Mouse (Mus musculus): Measurements from ENCODE around the gene Ceacam16. TPM values are rescaled to one million over a fixed set of nuclear protein-coding genes. Genes with fewer than 3 reads are reported as not detected.

Ceacam16 gene
- polyA plus RNA-seq, 1 experiment from 2014 or later, result 0.59 TPM

DNA sequence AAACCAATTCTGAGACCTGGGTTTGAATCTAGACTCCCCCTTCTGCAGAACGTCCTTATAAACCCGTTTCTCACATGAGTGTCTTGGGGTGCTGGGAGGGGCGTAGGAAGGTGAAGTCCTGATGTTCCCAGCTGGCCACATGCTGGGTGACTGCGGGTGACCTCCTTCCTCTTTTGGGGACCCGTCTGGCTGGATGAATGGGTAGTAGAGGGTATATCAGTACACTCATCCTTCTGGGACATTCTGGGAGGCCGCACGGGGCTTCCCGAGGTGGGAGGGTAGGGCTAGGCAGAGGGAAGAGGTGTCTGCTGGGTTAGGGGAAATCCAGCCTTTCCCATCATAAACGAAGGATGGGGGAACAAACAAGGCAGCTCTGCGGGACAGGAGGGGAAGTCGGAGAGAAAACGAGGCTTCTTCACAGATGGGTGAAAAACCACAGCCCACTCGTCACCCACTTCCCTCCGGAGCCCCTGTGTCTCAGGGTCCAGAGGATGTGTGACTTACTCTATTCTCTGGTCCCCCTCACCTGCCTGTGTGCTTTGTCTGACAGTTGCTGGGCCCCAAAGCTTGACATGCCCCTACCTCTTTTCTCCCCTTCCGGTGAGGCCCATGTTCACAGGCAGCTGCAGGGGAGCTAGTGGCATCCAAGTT is 16.5 kb downstream of the Ceacam16 start:
- peak; percentile 91 for DNase-seq (ENCODE audit: low spot score)

DNA sequence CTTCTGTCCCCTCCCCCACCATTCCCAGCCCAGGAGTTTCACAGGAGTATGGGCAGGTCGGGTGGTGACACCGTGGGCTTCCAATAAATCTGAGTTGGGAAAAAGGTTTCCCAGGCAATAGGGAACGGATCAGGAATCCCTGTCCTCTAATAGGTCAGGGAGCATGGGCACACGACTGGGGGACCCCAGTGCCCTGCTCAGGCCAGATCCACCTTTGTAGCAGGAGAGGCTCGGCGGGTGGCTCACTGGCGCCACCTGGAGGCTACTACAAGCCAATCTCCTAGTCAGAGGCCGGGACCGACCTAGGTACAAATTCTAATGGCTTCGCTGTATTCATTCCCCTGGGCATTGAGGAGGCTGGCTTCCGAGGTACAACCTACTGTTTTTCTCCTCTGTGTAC is 17.5 kb downstream of the Ceacam16 start:
- DNase-seq (ENCODE audit: low spot score), result peak; percentile 77

- peak; percentile 27 for DNase-seq (ENCODE audit: low spot score)
Observed at GRCm38 (mm10) chr7:19842885-19843504, 18.1 kb downstream of the Ceacam16 start.

DNA sequence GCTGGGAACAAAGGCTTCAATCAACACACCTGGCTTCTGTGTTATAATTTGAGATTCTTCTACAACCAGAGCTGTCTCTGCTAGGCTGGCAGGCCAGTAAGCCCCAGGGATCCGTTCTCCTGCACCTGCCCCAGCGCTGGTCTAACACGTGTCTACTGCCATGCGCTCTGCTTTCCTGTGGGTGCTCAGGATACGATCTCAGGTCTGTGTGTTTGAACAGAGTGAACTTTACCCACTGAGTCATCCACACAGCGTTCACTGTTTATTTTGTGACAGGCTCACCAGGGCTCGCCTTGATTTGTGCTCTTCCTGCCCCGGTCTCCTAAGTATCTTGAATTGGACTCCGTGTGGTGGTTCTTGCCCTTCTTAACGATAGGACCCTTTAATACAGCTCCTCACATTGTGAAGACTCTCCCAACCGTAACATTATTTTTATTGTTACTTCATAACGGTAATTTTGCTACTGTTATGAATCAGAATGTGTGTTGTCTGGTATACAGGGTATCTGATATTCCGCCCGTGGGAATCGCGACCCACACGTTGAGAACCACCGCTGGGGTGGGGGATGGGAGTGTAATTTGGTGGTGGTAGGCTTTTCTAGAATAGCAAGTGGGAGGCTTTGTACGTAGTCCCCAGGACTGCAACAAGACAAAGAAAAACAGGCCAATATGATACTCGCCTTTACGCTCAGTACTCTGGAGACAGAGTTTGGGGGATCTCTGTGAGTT is 19.2 kb downstream of the Ceacam16 start:
- peak; percentile 85 for DNase-seq (ENCODE audit: low spot score)

GRCm38 (mm10) chr7:19840936-19841335 is 20.2 kb downstream of the Ceacam16 start:
- DNase-seq (ENCODE audit: low spot score), result no peak

DNA sequence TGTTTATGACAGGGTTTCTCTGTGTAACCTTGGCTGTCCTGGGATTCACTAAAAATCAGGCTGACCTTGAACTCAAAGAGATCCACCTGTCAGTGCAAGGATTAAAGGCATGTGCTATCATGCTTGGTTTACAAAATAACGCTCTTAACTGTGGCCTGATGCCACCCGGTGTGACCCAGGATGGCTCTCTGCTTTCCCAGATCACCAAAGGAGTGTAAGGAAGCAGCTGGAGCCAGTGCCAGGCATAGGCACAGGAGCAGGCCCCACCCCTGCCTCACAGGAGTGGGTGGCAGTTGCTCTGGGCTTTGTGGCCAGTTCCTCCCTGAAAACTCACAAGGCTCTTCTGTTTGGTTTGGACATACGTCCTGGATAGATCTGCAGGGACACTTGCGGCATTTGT is 20.7 kb downstream of the Ceacam16 start:
- DNase-seq (ENCODE audit: low spot score), result no peak

DNA sequence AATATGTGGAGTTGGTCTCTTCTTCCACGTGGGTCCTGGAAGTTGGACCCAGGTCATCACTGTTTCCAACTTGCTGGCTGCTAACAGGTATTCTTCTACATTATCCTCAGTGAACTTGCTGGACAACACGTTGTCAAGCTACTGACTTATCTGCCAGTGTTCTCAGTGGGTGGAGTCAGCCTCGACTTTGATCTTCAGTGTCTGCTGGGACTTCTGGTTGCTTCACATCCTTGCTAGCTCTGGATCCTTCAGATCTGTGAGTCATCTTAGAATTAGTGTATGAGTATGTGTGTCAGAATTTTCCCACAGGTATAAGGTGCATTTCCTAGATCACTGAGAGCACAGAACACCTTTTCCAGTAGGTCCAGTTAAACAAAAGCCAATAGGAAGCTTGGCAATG is 24.3 kb downstream of the Ceacam16 start:
- no peak for DNase-seq (ENCODE audit: low spot score)

DNA sequence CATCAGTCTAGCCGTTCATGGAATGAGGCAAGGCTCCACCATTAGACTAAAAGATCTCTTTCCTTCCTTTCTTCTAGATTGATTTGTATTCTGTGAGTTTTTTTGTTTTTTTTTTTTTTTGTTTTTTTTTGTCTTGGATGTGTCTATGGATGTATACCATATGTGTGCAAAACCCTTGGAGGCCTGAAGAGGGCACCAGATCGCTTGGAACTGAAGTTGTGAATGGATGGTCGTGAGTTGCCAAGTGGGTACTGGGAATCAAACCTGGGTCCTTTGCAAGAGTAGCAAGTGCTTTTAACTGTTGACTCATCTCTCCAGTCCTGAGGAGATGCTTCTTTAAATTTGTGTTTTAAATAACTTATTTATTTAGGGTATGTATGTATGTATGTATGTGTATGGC is 27.0 kb downstream of the Ceacam16 start:
- DNase-seq (ENCODE audit: low spot score), result no peak

DNA sequence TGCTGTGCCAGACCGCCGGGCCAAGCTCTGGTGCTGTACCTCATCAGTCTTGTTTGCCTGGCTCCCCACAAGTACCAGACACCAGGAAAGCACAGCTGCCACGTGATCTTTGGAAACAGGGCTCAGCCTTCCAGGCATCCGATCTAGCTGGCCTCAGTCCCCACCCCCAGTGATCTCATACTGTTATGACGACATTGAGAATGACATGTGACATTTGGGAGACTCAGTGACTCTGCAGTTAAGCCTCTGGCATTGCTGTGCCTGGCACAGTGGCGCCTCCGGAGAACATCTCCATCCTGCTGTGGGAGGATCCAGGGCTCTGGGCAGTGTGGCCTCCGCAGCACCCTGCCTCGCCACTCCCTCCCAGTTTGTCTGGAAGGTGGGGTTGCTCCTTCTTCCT is 29.3 kb downstream of the Ceacam16 start:
- no peak for DNase-seq (ENCODE audit: low spot score)

- DNase-seq (ENCODE audit: low spot score), result no peak
Observed at GRCm38 (mm10) chr7:19830682-19831156, 30.4 kb downstream of the Ceacam16 start.

GRCm38 (mm10) chr7:19829694-19830093 is 31.4 kb downstream of the Ceacam16 start:
- DNase-seq (ENCODE audit: low spot score), result no peak

GRCm38 (mm10) chr7:19826756-19827155 is 34.3 kb downstream of the Ceacam16 start:
- no peak for DNase-seq (ENCODE audit: low spot score)

DNA sequence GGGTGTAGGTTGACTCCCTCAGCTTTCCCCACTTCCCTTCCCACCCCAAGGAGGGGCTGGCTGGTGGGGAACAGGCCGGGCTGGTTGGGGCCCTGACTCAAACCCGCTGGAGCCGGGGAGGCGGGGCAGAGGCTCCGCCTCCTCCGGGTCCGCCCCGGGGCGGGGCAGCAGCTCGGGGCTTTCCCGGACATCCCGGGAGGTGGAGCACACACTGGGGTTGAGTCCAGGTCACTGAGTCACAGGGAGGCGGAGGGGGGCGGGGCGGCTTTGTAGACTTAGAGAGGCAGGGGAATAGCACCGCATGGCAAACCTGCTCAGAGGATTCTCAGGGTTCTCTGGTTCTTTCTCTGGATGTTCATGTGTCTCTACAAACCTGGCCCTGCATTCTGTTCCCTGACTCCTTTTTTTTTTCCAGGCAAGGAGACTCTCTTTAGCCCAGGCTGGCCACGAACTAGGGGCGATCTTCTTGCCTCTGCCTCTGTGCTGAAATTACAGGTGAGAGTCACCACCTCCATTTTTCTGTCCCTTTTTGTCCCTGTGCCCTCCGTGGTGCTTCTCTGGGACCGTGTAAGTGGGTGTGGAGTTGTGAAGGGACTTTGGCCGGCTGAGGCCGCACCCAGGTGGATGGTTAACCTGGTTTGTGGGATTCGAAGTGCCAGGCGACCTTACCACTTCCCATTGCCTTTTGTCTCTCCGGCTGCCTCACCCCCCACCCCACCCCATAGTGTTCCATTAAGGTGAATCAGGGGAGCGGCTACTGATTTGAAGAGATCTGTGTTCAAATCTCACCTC is 36.7 kb downstream of the Ceacam16 start:
- DNase-seq (ENCODE audit: low spot score), result peak; percentile 49

GRCm38 (mm10) chr7:19823256-19824181 is 37.6 kb downstream of the Ceacam16 start:
- DNase-seq (ENCODE audit: low spot score), result no peak

DNA sequence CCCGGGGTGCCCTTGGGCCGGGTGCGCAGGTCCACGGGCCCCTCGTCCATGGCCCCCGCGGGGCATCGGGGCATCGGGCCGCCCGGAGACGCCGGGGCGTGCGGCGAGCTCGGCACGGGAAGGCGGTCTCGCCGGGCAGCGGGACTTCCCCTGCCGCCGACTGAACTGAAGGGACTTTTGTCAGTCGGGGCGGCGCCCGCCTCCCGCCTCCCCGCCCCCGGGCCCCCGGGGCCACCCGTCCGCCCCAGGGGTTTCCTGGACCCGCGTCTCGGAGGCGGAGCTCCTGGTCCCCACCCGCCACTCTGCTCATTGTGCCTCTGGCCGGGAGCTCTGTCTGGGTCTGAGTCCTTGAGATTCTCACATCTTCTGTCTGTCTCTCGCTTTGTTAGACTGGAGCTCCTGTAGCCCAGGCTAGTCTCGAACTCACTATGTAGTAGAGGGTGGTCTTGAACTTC is 38.5 kb downstream of the Ceacam16 start, which contains the start of gene Bcl3:
TSS of gene Bcl3 (minus strand) at position 167 of the 455 bp plus-strand sequence.
- peak; percentile 40 for DNase-seq (ENCODE audit: low spot score)

DNA sequence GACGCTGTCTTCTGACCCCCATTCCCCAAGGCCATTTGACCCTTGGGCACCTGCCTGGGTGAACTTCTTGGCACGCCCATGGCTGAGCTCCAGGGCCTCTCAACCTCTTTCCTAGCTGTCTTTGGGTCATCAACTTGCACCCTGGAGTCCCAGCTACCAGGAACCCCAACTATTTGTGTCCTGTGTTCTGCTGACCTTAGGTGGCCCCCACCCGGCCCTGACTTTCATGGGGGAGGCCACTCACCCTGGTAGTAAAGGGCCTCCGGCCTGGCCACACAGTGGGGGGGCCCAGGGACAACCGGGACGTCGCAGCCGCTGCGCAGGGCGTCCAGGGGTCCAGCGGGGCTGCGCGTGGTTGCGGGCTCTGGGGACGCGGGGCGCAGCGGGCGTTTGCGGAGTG is 38.9 kb downstream of the Ceacam16 start:
- no peak for DNase-seq (ENCODE audit: low spot score)

DNA sequence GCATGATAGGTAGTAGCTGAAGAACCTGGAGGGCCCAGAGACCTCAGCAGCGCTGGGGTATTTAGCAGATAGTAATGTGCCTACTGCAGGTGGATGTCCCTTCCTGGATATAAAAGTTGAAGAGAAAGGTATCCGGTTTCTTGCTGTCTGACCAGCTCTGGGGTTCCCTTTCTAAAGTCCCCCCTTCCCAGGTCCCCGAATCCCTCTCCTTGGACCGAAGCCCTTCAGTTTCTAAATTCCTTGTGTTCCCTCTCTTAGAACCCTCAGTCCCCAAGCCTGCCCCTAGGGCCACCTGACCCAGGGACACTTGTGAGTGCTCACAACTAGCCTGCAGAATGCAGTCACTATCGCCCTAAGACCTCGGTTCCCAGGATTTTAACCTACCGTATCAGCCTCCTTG is 39.5 kb downstream of the Ceacam16 start:
- no peak for DNase-seq (ENCODE audit: low spot score)

DNA sequence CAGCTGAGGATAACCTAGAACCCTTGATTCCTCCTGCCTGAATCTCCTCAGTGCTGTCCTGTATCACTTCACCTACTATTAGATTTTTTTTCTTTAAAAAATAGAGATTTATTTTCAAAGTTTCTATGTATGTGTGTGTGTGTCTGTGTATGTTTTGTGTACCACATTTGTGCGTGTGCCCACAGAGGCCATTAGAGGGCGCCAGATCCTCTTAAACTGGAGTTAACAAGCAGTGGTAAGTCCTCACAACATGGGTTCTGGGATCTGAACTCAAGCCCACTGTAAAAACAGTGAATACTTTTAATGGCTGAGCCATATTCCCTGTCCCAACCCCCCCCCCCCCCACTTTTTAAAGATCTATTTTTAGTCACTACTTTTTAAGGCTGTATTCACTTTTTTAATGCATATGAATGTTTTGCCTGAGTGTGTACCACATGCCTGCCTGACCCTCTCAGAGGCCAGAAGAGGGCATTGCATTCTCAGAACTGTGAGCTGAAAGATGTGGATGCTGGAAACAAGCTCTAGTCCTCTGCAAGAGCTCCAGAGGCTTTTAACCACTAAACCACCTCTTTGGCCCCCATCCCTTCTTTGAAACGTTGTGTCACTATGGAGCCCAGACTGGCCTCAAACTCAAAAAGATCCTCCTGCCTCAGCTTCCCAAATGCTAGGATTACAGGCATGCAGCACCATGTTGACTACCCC is 40.6 kb downstream of the Ceacam16 start:
- DNase-seq (ENCODE audit: low spot score), result no peak

DNA sequence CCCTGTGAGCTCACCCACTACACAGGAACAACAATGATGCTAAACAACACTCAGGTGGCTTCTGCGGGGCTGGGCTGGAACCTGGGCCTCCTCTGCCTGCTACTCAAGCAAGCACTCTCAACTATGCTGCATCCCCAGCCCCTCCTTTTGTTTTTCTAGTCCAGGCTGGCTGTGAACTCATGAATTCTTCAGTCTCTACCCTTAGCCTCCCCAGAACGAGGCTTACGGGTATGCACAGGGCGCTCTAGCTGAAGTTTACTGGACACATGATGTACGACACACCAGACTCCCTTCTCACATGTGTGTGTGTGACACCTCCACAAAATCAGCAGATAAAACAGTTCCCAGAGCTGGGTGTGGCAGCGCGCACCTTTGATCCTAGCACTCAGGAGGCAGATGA is 42.2 kb downstream of the Ceacam16 start:
- no peak for DNase-seq (ENCODE audit: low spot score)

GRCm38 (mm10) chr7:19818440-19818839 is 42.7 kb downstream of the Ceacam16 start:
- DNase-seq (ENCODE audit: low spot score), result no peak

Data from thymus, postnatal 0 days (tissue).